Mouse (Mus musculus) brown adipose tissue, adult 24 weeks (tissue): ENCODE results near the gene Hist1h4b. TPM values are rescaled to one million over a fixed set of nuclear protein-coding genes. Genes with fewer than 3 reads are reported as not detected.
A peak's percentile ranks its signal among the peaks of the same experiment; 100 is the strongest.
"Not testable (repeated sequence)": the region's sequence is repeated elsewhere in the genome, so short reads cannot be mapped to it uniquely, and the experiment has no call there.

ENCODE experiments used
- H3K27ac ChIP-seq: fragments of 200-500 bp; replicated peaks from 2 replicates; pipeline ENCODE4 v1.5.1; 2012; ENCODE audit warnings: low read depth, mild to moderate bottlenecking, low read length
- H3K4me1 ChIP-seq: fragments of 200-500 bp; 2 replicates; pipeline ENCODE4 v1.6.1; 2012; ENCODE audit warnings: low read length, mixed read lengths; ENCODE audit not compliant: control insufficient read depth, insufficient read depth, insufficient read length
- H3K4me3 ChIP-seq: fragments of 200-500 bp; 2 replicates; pipeline ENCODE4 v1.5.1; 2012; ENCODE audit warnings: low read depth, mild to moderate bottlenecking, low read length, moderate library complexity; ENCODE audit not compliant: insufficient read depth
- polyA plus RNA-seq: library from polyadenylated mRNA; stranded (reverse); fragments of >200 nt; gene quantifications from 2 replicates; pipeline ENCODE4 v1.2.4, GENCODE M21; 2012; ENCODE audit not compliant: missing spikeins, insufficient read depth, insufficient read length

Hist1h4b gene
- polyA plus RNA-seq, 1 experiment: not detected

DNA sequence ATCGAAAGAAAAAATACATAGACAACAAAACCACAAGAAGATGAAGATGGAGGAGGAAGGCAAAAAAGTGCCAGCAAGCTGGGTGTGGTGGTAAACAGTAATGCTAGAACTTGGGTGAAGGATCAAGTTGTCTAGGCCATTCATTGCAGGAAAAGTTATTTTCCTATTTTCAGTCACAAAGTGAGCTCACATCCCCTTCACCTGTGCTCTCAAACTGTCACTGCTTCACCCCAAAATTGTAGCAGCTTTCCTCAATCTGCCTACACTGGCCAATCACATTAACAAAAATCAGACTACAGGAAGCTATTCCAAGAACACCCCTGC lies 3.1 kb downstream of the Hist1h4b start:
- H3K27ac ChIP-seq: no peak overlapping the region
- H3K4me1 ChIP-seq: no peaks in the 10 kb centered on the region
- H3K4me3 ChIP-seq: no peak overlapping the region

DNA sequence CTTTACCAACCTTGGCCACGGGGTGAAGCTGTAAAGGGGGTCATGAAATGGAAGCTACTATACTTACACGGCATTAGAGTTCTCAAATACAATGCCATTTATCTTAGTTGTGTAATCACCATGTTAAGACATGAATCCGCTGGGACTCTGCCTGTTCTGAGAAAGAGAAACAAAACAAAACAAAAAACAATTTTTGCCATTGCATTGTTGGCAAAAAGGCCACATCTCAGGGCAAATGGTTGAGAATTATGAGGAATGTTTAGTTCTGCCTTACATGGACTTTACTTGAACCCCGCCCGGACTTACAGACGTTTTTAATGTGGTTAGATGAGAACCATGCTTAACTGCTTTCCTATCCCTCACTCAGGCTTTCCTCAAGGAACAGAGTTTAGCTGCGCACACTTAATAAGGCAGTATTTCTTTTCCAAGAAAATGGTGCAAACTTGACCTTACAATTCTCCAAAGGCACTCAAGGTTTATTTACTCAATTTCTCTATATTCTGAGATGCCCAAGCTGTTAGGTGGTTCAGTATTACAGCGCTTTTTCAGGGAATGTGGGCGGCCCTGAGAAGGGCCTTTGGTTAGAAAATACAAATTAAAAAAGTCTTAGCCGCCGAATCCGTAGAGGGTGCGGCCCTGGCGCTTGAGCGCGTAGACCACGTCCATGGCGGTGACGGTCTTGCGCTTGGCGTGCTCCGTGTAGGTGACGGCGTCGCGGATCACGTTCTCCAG lies 3.6 kb downstream of the Hist1h4b start:
- H3K27ac ChIP-seq: no peak overlapping the region
- H3K4me1 ChIP-seq: no peaks in the 10 kb centered on the region
- peak overlapping the region; percentile 61 for H3K4me3 ChIP-seq

DNA sequence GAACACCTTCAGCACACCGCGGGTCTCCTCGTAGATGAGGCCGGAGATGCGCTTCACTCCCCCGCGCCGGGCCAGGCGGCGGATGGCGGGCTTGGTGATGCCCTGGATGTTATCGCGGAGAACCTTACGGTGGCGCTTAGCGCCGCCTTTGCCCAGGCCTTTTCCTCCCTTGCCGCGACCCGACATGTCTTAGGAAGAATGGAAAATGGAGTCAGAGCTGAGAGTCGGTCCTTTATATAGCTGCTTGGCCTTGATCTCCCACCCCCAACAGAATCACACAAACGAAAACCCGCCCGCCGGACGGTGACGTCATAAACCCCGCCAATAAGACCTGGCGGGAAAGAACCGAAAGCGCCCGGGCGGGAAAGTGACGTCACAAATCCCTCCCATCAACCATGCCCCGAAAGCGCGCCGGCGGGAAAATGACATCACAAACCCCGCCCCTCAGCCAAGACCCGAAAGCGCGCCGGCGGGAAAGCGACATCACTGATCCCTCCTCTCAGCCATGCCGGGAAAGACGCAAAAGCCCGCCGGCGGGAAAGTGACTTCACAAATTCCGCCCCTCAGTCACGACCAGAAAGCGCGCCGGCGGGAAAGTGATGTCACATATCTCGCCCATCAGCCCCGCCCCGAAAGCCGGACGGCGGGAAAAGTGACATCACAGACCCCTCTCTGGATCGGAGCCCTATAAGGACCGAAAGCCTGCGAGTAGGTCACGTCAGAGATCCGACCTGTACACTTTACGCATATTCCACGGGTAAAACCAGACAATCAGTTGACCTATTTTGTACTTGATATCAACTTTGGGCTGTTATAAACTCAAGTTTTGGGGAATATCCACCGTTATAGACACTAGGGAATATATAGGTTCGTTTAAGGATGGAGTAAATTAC lies 4.4 kb downstream of the Hist1h4b start, which contains the start of gene Hist1h4a:
Hist1h4a (minus strand) TSS at position 259 of the 893 bp plus-strand sequence.
- Histone ChIP-seq H3K27ac (peak within 1 kb of the TSS; percentile 20; the same call in 1 of the 2 replicates), H3K4me3 (peak within 1 kb of the TSS; percentile 61), H3K4me1 (no peaks in the 10 kb centered on the region)

DNA sequence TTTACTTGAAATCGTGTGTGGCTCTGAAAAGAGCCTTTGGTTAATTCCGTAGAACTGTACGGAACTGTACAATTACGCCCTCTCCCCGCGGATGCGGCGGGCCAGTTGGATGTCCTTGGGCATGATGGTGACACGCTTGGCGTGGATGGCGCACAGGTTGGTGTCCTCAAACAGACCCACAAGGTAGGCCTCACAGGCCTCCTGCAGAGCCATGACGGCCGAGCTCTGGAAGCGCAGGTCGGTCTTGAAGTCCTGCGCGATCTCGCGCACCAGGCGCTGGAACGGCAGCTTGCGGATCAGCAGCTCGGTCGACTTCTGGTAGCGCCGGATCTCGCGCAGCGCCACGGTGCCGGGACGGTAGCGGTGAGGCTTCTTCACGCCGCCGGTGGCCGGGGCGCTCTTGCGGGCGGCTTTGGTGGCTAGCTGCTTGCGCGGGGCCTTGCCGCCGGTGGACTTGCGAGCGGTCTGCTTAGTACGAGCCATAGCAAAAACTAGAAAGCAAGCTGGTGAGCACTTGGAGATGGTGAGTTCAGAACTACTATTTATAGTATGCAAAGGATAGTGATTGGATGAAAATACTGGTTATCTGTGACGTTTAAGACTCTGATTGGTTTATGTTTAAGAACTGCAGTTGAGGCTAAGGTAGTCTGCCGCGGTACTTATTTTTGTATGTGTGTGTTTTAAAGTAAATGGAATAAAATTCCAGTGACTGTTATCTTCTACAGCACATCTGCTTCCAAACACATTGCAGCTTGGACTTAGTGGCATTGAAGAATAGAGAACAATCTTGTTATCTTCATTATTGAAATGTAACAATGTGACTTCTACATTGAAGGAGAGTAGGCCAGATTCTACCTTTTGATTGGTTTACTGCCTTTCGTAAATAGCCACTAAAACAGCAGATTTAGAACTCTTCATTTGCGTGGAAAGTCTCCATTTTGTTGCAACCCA lies 5.3 kb downstream of the Hist1h4b start, which contains the start of gene Hist1h3a:
Hist1h3a (minus strand) TSS at position 516 of the 951 bp plus-strand sequence.
- H3K4me1 ChIP-seq: not testable (repeated sequence)
- peak within 1 kb of the TSS; percentile 52 for H3K4me3 ChIP-seq
- H3K27ac ChIP-seq: peak within 1 kb of the TSS; percentile 20; the same call in 1 of the 2 replicates

DNA sequence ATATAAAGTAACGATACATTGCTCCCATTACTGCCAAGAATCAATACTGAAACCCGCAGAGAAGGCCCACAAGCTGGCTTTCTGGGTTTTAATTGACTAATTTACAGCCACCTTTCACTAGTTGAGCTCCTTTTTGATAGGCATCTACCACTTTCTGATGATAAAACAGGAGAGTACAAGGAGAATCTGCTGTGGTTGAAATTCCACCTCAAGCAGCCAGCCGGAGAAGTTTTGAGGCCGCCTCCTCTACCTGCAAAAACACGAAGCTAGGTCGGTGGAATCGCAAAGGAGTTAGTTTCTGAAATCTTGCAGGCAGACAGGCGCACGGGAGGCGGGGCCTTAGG lies 6.4 kb downstream of the Hist1h4b start:
- Histone ChIP-seq H3K27ac (no peak overlapping the region), H3K4me3 (peak overlapping the region; percentile 11), H3K4me1 (no peaks in the 10 kb centered on the region)

DNA sequence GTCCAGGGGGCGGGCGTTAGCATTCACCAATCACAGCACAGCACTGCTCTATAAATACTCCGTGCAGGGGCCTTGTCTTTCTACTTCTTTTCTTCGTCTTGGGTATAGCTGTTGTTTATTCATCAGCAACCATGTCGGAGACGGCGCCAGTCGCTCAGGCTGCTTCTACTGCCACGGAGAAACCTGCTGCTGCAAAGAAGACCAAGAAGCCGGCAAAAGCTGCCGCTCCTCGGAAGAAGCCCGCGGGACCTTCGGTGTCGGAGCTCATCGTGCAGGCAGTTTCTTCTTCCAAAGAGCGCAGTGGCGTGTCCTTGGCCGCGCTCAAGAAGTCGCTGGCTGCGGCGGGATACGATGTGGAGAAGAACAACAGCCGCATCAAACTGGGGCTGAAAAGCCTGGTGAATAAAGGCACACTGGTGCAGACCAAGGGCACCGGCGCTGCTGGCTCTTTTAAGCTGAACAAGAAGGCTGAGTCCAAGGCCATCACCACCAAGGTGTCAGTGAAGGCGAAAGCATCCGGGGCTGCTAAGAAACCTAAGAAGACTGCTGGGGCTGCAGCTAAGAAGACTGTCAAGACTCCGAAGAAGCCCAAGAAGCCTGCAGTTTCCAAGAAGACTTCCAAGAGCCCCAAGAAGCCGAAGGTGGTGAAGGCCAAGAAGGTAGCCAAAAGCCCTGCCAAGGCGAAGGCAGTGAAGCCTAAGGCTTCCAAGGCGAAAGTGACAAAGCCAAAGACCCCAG lies 6.9 kb downstream of the Hist1h4b start, which contains the start of gene Hist1h1a:
Hist1h1a (plus strand) TSS at position 81 of the 738 bp plus-strand sequence.
- Histone ChIP-seq H3K27ac (no peak within 1 kb of the TSS), H3K4me1 (no peaks in the 10 kb centered on the region), H3K4me3 (peak within 1 kb of the TSS; percentile 66)

DNA sequence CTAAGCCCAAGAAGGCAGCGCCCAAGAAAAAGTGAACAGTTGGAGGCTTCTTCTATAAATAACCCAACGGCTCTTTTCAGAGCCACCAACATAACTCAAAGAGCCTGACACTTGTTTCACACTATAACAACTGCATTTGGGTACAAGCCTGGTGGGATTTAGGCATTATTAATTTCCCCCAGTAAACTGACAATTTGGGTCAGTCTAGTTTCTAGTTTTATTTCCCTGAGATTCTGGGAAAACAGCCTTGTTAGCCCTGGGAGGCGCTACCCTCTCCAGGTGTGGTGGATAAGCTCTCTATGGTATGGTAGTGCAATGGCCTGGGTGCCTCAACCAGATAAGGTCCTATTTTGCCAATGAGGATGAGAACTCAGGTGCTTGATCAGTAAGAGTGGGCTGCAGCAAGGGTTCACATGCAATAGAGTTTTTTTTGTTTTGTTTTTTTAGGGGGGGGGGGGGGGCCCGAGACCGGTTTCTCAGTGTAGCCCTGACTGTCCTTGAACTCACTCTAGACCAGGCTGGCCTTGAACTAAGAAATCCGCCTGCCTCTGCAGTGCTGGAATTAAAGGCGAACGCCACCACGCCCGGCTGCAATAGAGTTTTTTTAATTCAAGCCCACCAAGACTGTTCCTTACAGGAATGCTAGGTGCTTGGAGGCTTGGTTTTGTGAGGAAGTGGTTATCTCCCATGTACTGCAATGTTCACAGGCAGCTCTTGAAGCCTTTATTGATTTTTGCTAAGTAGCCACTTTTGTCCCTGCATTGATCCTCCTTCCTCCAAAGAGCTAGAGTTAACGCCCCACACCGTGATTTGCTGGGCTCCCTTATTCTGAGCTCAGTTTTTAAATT lies 7.7 kb downstream of the Hist1h4b start:
- Histone ChIP-seq H3K4me1 (no peaks in the 10 kb centered on the region), H3K27ac (no peak overlapping the region), H3K4me3 (no peak overlapping the region)

DNA sequence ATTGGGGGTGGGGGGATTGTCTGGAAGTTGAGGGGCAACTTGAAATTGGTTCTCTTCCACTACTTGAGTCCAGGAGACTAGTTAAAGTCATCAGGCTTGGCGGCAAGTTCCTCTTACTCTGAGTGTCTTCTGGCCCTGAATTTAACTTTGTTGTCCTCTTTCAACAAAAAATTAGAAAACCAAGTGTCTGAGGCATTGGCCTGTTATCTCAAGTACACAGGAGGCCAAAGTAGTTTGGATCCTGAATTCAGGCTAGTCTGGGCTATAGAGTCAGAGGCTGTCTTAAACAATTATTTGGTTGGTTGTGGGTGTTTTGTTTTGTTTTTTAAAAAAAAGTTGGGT lies 8.3 kb downstream of the Hist1h4b start:
- no peaks in the 10 kb centered on the region for H3K4me1 ChIP-seq
- no peak overlapping the region for H3K27ac ChIP-seq
- H3K4me3 ChIP-seq: no peak overlapping the region

DNA sequence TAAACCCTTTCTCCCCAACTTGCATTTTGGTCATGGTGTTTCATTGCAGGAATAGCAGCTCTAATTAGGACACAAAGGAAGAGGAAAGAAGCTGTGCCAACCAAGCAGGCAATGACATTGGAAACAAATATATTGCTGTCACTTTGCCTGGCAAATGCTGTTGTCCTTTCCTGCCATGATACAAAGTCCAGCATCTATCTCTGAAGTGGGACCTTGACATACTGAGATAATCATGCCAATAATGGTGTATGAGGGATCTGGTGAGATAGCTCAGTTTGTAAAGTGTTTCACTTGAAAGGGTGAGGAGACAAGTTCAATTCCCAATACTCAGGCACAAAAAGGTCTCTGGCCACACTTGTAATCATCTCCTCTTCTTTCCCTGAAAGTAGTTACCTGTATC lies 10.0 kb downstream of the Hist1h4b start:
- Histone ChIP-seq H3K4me1 (no peaks in the 10 kb centered on the region), H3K4me3 (no peak overlapping the region), H3K27ac (no peak overlapping the region)

DNA sequence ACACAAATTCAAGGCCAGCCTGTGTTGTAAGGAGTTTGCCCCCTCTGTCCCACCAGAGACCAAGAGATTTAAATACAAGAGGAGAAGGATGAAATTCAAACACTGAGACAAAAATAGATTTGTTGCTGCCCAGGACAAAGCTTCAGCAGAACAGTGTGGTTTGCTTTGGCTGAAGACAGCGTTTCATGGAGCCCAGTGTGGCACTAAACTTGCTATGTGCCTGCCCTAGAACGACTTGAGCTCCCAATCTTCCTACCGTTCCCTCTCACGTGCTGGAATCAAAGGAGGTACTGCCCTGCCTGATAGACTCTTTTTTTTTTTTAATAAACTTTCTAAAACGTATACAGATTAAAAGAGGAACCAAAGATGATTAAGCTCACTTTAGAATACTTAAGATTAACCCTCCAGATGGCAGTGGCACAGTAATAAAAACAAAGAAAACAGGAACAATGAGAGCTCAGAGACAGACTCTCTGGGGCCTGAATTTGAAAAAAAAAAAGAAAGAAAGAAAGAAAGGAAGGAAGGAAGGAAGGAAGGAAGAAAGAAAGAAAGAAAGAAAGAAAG lies 12.1 kb downstream of the Hist1h4b start:
- Histone ChIP-seq H3K4me3 (no peak overlapping the region), H3K4me1 (no peaks in the 10 kb centered on the region), H3K27ac (no peak overlapping the region)

DNA sequence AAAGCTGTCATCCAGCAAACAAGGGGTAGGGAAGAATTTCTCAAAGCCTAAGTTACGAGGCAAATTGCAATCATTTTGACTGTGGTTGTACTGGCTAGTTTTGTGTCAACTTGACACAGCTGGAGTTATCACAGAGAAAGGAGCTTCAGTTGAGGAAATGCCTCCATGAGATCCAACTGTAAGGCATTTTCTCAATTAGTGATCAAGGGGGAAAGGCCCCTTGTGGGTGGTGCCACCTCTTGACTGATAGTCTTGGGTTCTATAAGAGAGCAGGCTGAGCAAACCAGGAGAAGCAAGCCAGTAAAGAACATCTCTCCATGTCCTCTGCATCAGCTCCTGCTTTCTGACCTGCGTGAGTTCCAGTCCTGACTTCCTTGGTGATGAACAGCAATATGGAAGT lies 12.8 kb downstream of the Hist1h4b start, which contains the start of gene Trim38:
Trim38 (plus strand) TSS at position 301 of the 400 bp plus-strand sequence.
- not testable (repeated sequence) for H3K4me1 ChIP-seq, H3K4me3 ChIP-seq, H3K27ac ChIP-seq

DNA sequence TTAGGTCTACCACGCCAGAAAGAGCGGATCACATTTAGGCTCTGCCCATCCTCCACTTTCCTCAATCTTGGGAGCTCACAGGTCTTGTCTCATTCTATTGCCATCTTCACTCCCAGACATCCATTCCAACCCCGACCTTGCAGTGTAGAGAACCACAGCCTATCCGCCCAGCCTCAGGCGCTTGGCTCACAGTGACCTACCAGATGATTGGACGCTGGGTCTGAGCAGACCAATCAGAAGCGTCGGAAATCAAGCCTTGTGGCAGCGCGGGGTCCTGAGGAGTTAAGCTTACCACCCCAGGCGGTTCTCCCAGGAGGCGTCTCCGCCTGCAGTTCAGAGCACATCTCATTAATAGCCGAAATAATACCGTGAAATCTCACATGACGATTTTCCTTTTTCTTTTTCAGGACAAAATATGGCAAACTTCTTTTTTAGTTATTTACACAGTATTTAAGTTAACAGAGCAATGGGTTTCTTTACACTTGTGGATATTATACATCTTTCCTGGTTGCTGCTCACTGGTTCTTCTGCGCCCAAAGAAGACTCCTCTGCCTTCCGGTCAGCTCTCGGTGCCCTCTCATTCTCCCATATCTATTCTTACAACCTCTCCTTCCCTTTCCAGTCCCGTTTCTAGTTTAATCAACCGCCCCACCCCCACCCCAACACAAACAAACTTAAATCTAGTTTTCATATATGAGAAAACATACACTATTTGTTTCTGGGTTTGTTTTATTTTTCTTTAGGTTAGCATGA lies 15.9 kb downstream of the Hist1h4b start:
- H3K27ac ChIP-seq: no peak overlapping the region
- H3K4me3 ChIP-seq: no peak overlapping the region
- H3K4me1 ChIP-seq: no peaks in the 10 kb centered on the region

DNA sequence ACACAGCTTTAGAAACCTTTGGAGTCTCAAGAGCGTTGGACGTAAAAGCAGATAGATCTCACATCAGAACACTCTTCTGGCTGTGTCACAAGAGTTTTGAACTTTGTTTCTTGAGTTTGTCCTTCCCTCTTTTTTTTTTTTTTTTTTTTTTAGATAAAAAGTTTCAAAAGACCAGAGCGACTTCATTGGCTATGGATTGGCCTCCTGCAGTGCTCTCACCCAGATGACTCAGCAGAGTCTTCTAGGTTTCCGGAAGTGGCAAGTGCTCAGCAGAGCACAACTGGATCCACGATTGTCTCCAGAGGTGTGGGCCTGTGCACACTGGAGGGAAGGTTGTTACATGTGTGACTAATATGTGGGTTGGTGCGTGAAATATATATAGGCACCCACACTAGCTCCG lies 21.5 kb downstream of the Hist1h4b start:
- Histone ChIP-seq H3K27ac (no peak overlapping the region), H3K4me1 (no peaks in the 10 kb centered on the region), H3K4me3 (no peak overlapping the region)
